Mouse (Mus musculus): ENCODE results near the gene Htr6.

- TF ChIP-seq CTCF (IDR thresholded peaks at IDR 0.05; ENCODE audit: borderline replicate concordance, insufficient read depth, low read length) (no peak), POLR2A (IDR thresholded peaks at IDR 0.05; ENCODE audit: low read depth, low read length) (no peak)
Observed at GRCm38 (mm10) chr4:139058029-139058428, 17.3 kb downstream of the Htr6 start.

Data from embryonic fibroblast, embryonic 13.5 days (primary cell).